Mouse (Mus musculus): Measurements from ENCODE around the gene Itgb7. TPM values are rescaled to one million over a fixed set of nuclear protein-coding genes. Genes with fewer than 3 reads are reported as not detected.

The Itgb7 gene
- 22.0 and 32.4 TPM in 2 replicates for polyA plus RNA-seq (2012; rRNA removed)

DNA sequence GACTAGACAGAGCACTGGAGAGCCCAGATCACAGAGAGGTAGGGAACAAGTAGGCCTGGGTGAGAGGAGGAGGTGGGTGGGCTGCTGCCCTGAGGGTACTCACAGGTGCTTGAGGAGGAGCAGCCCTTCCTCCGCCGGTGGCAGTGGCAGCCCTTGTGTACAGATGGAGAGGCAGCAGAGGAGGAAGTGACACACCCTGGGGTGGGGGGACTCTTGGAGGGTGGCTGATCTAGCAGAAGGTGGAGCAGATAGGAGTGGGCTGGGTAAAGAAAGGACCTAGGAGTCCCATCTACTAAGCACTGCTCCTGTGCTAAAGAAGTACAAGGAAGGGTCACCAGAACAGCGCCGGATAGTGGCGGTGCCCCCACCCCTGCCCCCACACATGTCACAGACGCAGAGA is at the start of gene Itgb7:
Itgb7 (minus strand) TSS at position 197 of the 400 bp plus-strand sequence.
- Histone ChIP-seq H3K4me1 (ENCODE audit: control insufficient read depth, insufficient read depth, low read length) (peaks cover 17% of the 10 kb centered on the region), H3K4me3 (replicated peaks; ENCODE audit: extremely low read depth, low read depth, low read length) (peak within 1 kb of the TSS; percentile 40)
- 16% methylated on average over 6 of the region's 6 CpGs for WGBS
- TF ChIP-seq CTCF (IDR thresholded peaks at IDR 0.05; ENCODE audit: insufficient read depth, low read length) (no peak), POLR2A (IDR thresholded peaks at IDR 0.05; ENCODE audit: borderline replicate concordance, extremely low read depth, low read depth, low read length) (peak; percentile 37; the same call in 1 of the 2 replicates)
- DNase-seq: no peak

DNA sequence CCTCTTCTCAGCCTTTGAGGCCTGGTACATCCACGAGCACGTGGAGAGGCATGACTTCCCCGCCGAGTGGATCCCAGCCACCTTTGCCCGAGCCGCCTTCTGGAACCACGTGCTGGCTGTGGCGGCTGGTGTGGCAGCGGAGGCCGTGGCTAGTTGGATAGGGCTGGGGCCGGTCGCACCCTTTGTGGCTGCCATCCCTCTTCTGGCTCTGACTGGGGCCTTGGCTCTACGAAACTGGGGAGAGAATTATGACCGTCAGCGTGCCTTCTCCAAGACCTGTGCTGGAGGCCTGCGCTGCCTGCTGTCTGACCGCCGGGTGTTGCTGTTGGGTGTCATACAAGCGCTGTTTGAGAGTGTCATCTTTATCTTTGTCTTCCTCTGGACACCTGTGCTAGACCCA is 48.9 kb upstream of the Itgb7 start:
- Histone ChIP-seq H3K4me1 (ENCODE audit: control insufficient read depth, insufficient read depth, low read length) (peaks cover 4% of the 10 kb centered on the region; the same call in 1 of the 2 replicates), H3K4me3 (replicated peaks; ENCODE audit: extremely low read depth, low read depth, low read length) (no peak overlapping the region)
- 92% methylated on average over 19 of the region's 19 CpGs for WGBS

DNA sequence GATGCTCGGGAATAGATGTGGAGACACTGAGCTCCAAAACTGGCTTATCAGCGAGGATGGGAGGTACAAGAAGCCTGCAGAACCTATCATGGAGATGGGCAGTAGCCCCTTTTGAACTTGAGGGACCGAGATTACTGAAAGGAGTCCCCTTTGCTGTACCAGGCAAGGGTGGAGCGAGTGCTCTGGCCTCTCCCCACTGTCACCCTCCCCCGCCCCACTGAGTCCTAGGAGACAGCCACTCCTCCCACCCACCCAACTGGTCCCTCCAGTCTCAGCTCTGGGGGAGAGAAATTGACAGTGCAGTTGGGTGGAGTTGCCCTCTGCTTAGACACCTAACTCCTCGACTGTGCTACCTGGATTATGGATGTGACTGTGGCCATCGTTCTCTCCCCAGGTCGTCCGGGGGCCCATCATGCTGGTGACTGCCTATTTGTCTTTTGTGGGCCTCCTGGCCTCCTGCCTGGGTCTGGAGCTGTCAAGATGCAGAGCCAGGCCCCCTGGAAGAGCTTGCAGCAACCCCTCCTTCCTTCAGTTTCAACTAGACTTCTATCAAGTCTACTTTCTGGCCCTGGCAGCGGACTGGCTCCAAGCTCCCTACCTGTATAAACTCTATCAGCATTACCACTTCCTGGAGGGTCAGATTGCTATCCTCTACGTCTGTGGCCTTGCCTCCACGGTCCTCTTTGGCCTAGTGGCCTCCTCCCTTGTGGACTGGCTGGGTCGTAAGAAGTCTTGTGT is 48.2 kb upstream of the Itgb7 start:
- TF ChIP-seq POLR2A (IDR thresholded peaks at IDR 0.05; ENCODE audit: borderline replicate concordance, extremely low read depth, low read depth, low read length): no peak
- no peak for TF ChIP-seq CTCF (IDR thresholded peaks at IDR 0.05; ENCODE audit: insufficient read depth, low read length)
- Histone ChIP-seq H3K4me1 (ENCODE audit: control insufficient read depth, insufficient read depth, low read length) (peaks cover 4% of the 10 kb centered on the region; the same call in 1 of the 2 replicates), H3K4me3 (replicated peaks; ENCODE audit: extremely low read depth, low read depth, low read length) (peak overlapping the region; percentile 88)
- no peak for DNase-seq
- WGBS: 18% methylated on average over 13 of the region's 13 CpGs

More for the DNA sequence above, 48.9 kb upstream of the Itgb7 start:
- TF ChIP-seq CTCF (IDR thresholded peaks at IDR 0.05; ENCODE audit: insufficient read depth, low read length): no peak
- TF ChIP-seq POLR2A (IDR thresholded peaks at IDR 0.05; ENCODE audit: borderline replicate concordance, extremely low read depth, low read depth, low read length): no peak
- no peak for DNase-seq

DNA sequence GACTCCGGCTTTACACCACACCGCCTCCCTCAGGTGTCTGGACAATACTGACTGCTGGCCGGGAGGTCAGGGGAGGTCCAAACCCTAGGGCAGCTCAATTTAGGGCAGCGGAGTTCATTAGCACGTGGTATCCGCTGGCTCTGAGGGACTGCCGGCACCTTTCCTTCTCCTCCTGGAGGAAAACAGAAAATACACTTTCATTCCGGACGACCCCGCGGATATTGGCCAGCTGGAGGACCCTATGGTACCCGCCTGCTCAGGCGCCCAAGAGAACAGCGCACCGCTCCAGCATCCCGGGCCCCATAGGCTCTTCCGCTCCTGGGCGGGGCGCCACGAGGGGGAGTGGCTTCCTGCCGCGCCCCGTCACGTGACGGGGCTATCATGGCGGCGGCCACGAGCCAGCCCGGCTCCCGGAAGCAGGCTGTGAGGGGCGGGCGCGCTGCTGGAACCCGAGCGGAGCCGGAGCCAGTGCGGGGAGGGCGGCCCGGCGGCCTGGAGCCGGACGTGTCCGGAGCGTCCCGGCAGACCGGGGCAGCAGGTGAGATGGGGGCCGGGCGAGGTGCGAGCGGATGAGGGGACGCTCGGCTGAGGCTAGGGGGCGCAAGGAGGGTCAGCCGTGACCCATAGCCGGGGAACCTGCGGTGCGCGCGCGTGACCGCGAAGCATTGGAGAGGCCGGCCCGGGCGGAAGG is 47.5 kb upstream of the Itgb7 start, which contains the start of gene Mfsd5:
Mfsd5 (plus strand) TSS at position 363 of the 691 bp plus-strand sequence.
- H3K4me3 ChIP-seq (replicated peaks; ENCODE audit: extremely low read depth, low read depth, low read length): peak within 1 kb of the TSS; percentile 88
- peak; percentile 26; the same call in 1 of the 2 replicates for TF ChIP-seq CTCF (IDR thresholded peaks at IDR 0.05; ENCODE audit: insufficient read depth, low read length)
- peak; percentile 90 for TF ChIP-seq POLR2A (IDR thresholded peaks at IDR 0.05; ENCODE audit: borderline replicate concordance, extremely low read depth, low read depth, low read length)
- DNase-seq: peak; percentile 82
- H3K4me1 ChIP-seq (ENCODE audit: control insufficient read depth, insufficient read depth, low read length): peaks cover 4% of the 10 kb centered on the region; the same call in 1 of the 2 replicates
- WGBS: under 1% methylated on average over 65 of the region's 65 CpGs

DNA sequence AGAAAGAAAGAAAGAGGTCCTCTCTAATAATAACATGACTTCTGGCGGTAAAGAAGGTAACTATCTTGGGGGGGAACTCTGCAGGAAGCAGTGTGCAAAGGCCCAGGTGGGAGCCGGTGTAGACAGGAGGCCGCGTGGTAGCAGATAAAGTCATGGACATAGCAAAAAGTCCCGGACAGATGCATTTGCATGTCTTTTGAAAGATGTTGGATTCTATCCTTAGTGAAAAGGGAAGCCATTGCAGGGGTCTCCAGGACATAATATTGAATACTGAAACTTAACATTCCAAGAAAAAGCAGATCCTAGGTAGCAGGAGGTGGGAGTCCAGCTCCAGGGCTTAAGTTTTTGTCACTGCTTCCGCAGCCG is 47.0 kb upstream of the Itgb7 start:
- peaks cover 2% of the 10 kb centered on the region; the same call in 1 of the 2 replicates for H3K4me1 ChIP-seq (ENCODE audit: control insufficient read depth, insufficient read depth, low read length)
- DNase-seq: no peak
- peak overlapping the region; percentile 77 for H3K4me3 ChIP-seq (replicated peaks; ENCODE audit: extremely low read depth, low read depth, low read length)
- 34% methylated on average over 7 of the region's 7 CpGs for WGBS
- TF ChIP-seq POLR2A (IDR thresholded peaks at IDR 0.05; ENCODE audit: borderline replicate concordance, extremely low read depth, low read depth, low read length) (no peak), CTCF (IDR thresholded peaks at IDR 0.05; ENCODE audit: insufficient read depth, low read length) (no peak)

DNA sequence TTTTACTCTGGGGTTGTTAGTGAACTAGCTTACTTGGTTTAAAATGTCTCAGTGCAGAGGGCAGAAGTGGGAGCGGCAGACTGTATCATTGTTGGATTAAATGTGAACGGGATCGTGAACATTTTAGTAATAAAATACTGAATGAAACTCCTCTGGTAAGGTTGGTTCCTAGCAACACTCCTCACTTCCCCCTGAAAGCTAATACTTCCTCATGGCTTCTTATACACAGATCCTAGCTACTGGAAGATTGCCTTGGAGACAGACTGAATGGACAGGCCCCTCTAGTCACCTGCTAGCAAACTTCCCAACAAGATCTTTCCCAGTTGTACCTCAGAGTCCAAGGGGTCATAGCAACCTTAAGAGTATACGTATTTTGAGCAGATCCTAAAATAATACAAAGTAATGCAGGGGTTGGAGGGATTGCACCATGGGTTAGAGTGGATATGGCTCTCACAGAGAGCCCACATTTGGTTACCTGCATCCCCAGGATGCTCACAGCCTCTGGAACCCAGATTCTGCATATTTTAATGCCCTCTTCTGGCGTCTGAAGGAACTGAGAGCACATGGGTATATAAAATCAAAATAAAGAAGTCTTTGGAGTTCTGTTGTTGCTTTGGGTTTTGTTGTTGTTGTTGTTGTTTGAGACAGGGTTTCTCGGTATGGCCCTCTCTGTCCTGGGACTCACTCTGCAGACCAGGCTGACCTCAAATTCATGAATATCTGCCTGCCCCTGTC is 42.4 kb upstream of the Itgb7 start:
- Histone ChIP-seq H3K4me1 (ENCODE audit: control insufficient read depth, insufficient read depth, low read length) (peaks cover 5% of the 10 kb centered on the region; the same call in 1 of the 2 replicates), H3K4me3 (replicated peaks; ENCODE audit: extremely low read depth, low read depth, low read length) (no peak overlapping the region)
- DNase-seq: no peak
- TF ChIP-seq CTCF (IDR thresholded peaks at IDR 0.05; ENCODE audit: insufficient read depth, low read length) (no peak), POLR2A (IDR thresholded peaks at IDR 0.05; ENCODE audit: borderline replicate concordance, extremely low read depth, low read depth, low read length) (no peak)
- WGBS: 72% methylated on average over 6 of the region's 6 CpGs

DNA sequence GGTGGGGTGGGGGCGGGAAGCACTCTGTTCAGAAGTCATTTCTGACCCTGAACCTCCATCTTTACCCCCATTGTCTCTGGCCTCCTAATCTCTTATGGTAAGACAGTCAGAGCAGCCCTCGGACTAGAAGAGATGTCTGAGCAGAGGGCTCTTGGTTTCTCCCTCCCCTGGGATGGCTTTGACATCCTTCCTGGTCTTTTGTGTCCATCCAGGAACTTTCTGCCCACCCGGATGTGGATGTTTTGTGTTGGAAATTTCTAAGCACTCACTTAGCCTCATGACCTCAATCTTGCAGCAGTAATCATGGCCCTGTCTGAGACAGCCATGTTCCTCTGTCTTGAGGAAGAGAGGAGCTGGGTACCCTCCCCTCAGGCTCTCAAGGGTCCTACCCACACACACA is 39.7 kb upstream of the Itgb7 start:
- H3K4me1 ChIP-seq (ENCODE audit: control insufficient read depth, insufficient read depth, low read length): peaks cover 5% of the 10 kb centered on the region; the same call in 1 of the 2 replicates
- TF ChIP-seq POLR2A (IDR thresholded peaks at IDR 0.05; ENCODE audit: borderline replicate concordance, extremely low read depth, low read depth, low read length): no peak
- TF ChIP-seq CTCF (IDR thresholded peaks at IDR 0.05; ENCODE audit: insufficient read depth, low read length): no peak
- WGBS: 27% methylated on average over 3 of the region's 3 CpGs
- no peak overlapping the region for H3K4me3 ChIP-seq (replicated peaks; ENCODE audit: extremely low read depth, low read depth, low read length)
- DNase-seq: no peak

DNA sequence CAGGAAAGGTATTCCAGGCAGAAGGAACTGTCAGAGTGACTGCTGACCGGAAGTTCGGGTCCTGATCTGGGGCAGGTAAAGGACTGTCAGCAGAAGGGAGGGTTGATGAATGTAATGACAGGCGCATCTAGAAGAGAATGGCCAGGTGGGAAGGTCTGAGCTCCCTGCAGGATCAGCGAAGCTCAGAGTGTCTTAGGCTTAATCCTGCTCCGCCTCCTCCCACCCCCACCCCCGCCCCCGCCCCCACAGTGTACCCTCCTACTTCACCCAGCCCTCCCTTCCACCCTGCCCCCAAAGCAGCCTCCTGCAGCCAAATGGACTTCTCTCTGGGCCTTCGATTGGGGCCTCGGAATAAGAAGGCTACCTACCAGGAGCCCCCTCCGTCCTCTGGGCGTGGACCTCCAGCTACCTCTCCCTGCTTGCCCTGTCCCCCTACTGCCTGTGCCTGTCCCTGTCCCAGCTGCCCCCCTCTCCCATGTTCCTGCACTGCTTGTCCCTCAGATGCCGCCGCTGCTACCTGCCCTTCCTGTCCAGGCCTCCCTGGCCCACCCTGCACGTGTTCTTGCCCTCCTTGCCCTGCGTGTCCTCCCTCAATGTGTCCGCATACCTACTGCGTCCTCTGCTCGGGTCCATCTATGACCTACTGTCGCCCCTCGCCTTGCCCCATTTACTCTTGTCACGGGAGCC is 38.7 kb upstream of the Itgb7 start, which contains the start of gene Gm9918:
Gm9918 (plus strand) TSS at position 290 of the 687 bp plus-strand sequence.
- TF ChIP-seq POLR2A (IDR thresholded peaks at IDR 0.05; ENCODE audit: borderline replicate concordance, extremely low read depth, low read depth, low read length) (no peak), CTCF (IDR thresholded peaks at IDR 0.05; ENCODE audit: insufficient read depth, low read length) (no peak)
- Histone ChIP-seq H3K4me1 (ENCODE audit: control insufficient read depth, insufficient read depth, low read length) (peaks cover 5% of the 10 kb centered on the region; the same call in 1 of the 2 replicates), H3K4me3 (replicated peaks; ENCODE audit: extremely low read depth, low read depth, low read length) (peak within 1 kb of the TSS; percentile 13)
- no peak for DNase-seq
- 44% methylated on average over 21 of the region's 21 CpGs for WGBS
